Comparison of ENCODE assay signal across 11 mouse cellular contexts in genomic region chr10:123004475-123005236, GRCm38 (mm10).
DNase-seq lines count a peak whose midpoint lies in the region; ATAC-seq lines count a peak whose summit lies in the region.
"Had no signal": no experiment of that assay in that cellular context is flagged by ENCODE, and none has a peak within 500 bp of the region (broad histone marks: within the 10 kb centered on the region; RNA-seq: fewer than 3 reads in every experiment).

No protein-coding gene starts in this region.

- 61% methylated on average over 15 of the region's 15 CpGs for WGBS in lung, embryonic 15.5 days
- 77% methylated on average over 15 of the region's 15 CpGs for whole genome bisulfite sequencing in embryonic facial prominence, embryonic 13.5 days
- 75% methylated on average over 15 of the region's 15 CpGs for WGBS in hindbrain, embryonic 13.5 days
- 79% methylated on average over 15 of the region's 15 CpGs for WGBS in midbrain, embryonic 15.5 days

- no peak for DNase-seq in lung, adult 18-20 months
- no peak for DNase-seq in cerebellum, adult 11-12 months
- no peak for DNase-seq in right cerebral cortex, adult 18-20 months
- DNase-seq: kidney, postnatal 25 days; thymus, postnatal 25 days had no signal

- H3K9me3 ChIP-seq in lung, embryonic 15.5 days: no peaks in the 10 kb centered on the region
- H3K9me3 ChIP-seq in embryonic facial prominence, embryonic 13.5 days: no peaks in the 10 kb centered on the region
- no peaks in the 10 kb centered on the region for H3K9me3 ChIP-seq in hindbrain, embryonic 13.5 days
- no peaks in the 10 kb centered on the region for H3K9me3 ChIP-seq in midbrain, embryonic 15.5 days
- H3K9me3 ChIP-seq: heart, embryonic 13.5 days had no signal

- H3K27ac ChIP-seq in lung, embryonic 15.5 days: peak overlapping the region; percentile 73
- peak overlapping the region; percentile 68; the same call in 1 of the 2 replicates for H3K27ac ChIP-seq in embryonic facial prominence, embryonic 13.5 days
- H3K27ac ChIP-seq in hindbrain, embryonic 13.5 days: no peak overlapping the region
- no peak overlapping the region for H3K27ac ChIP-seq in midbrain, embryonic 15.5 days
- H3K27ac ChIP-seq: heart, embryonic 13.5 days; liver, embryonic 14.5 days had no signal

- H3K4me3 ChIP-seq in lung, embryonic 15.5 days: no peak overlapping the region
- no peak overlapping the region for H3K4me3 ChIP-seq in embryonic facial prominence, embryonic 13.5 days
- no peak overlapping the region for H3K4me3 ChIP-seq in hindbrain, embryonic 13.5 days
- no peak overlapping the region for H3K4me3 ChIP-seq in midbrain, embryonic 15.5 days
- H3K4me3 ChIP-seq: heart, embryonic 13.5 days had no signal

- no peak overlapping the region for H3K9ac ChIP-seq in lung, embryonic 15.5 days
- H3K9ac ChIP-seq in embryonic facial prominence, embryonic 13.5 days: 0 out of 2 replicates have a peak overlapping the region, but pooled peaks have one; percentile 32
- 0 out of 2 replicates have a peak overlapping the region, but pooled peaks have one; percentile 39 for H3K9ac ChIP-seq in hindbrain, embryonic 13.5 days
- no peak overlapping the region for H3K9ac ChIP-seq in midbrain, embryonic 15.5 days
- H3K9ac ChIP-seq: heart, embryonic 13.5 days; liver, embryonic 14.5 days had no signal

- H3K4me1 ChIP-seq in lung, embryonic 15.5 days: peaks cover 4% of the 10 kb centered on the region; the same call in 1 of the 2 replicates
- peaks cover 7% of the 10 kb centered on the region for H3K4me1 ChIP-seq in embryonic facial prominence, embryonic 13.5 days
- H3K4me1 ChIP-seq in hindbrain, embryonic 13.5 days (replicated peaks): no peaks in the 10 kb centered on the region
- H3K4me1 ChIP-seq in midbrain, embryonic 15.5 days: no peaks in the 10 kb centered on the region
- H3K4me1 ChIP-seq: heart, embryonic 13.5 days had no signal

- H3K27me3 ChIP-seq in lung, embryonic 15.5 days: no peaks in the 10 kb centered on the region
- H3K27me3 ChIP-seq in embryonic facial prominence, embryonic 13.5 days: no peaks in the 10 kb centered on the region
- no peaks in the 10 kb centered on the region for H3K27me3 ChIP-seq in hindbrain, embryonic 13.5 days
- H3K27me3 ChIP-seq in midbrain, embryonic 15.5 days (replicated peaks): no peaks in the 10 kb centered on the region
- H3K27me3 ChIP-seq: heart, embryonic 13.5 days had no signal

- H3K36me3 ChIP-seq in lung, embryonic 15.5 days: peaks cover 43% of the 10 kb centered on the region
- peaks cover 50% of the 10 kb centered on the region for H3K36me3 ChIP-seq in embryonic facial prominence, embryonic 13.5 days
- H3K36me3 ChIP-seq in hindbrain, embryonic 13.5 days: peaks cover 62% of the 10 kb centered on the region
- H3K36me3 ChIP-seq in midbrain, embryonic 15.5 days (replicated peaks): peaks cover 12% of the 10 kb centered on the region; the same call in 1 of the 2 replicates

- peak; percentile 87 for ATAC-seq in lung, embryonic 15.5 days (ENCODE audit: borderline replicate concordance, extremely low read depth, low FRiP score, low TSS enrichment)
- ATAC-seq in embryonic facial prominence, embryonic 13.5 days (ENCODE audit: insufficient number of reproducible peaks, insufficient read depth, low FRiP score, low TSS enrichment, low read depth): no peak
- peak; percentile 39; the same call in 1 of the 2 replicates for ATAC-seq in hindbrain, embryonic 13.5 days (ENCODE audit: low FRiP score)
- ATAC-seq in midbrain, embryonic 15.5 days (replicated peaks): peak; percentile 77

- H3K4me2 ChIP-seq in lung, embryonic 15.5 days: no peak overlapping the region
- H3K4me2 ChIP-seq in embryonic facial prominence, embryonic 13.5 days: no peak overlapping the region
- no peak overlapping the region for H3K4me2 ChIP-seq in hindbrain, embryonic 13.5 days
- H3K4me2 ChIP-seq in midbrain, embryonic 15.5 days: no peak overlapping the region
- H3K4me2 ChIP-seq: heart, embryonic 13.5 days had no signal

Comparison
In these comparisons a context has a peak if more than half of its experiments do, and no peak if none do; other contexts are left out.
1. H3K27ac ChIP-seq: peak in lung, embryonic 15.5 days (single experiment) and embryonic facial prominence, embryonic 13.5 days (single experiment); none in hindbrain, embryonic 13.5 days (single experiment) and midbrain, embryonic 15.5 days (single experiment).
2. H3K9ac ChIP-seq: peak in embryonic facial prominence, embryonic 13.5 days (single experiment) and hindbrain, embryonic 13.5 days (single experiment); none in lung, embryonic 15.5 days (single experiment) and midbrain, embryonic 15.5 days (single experiment).